Comparison of ENCODE assay signal across 8 mouse cellular contexts in the genomic region with DNA sequence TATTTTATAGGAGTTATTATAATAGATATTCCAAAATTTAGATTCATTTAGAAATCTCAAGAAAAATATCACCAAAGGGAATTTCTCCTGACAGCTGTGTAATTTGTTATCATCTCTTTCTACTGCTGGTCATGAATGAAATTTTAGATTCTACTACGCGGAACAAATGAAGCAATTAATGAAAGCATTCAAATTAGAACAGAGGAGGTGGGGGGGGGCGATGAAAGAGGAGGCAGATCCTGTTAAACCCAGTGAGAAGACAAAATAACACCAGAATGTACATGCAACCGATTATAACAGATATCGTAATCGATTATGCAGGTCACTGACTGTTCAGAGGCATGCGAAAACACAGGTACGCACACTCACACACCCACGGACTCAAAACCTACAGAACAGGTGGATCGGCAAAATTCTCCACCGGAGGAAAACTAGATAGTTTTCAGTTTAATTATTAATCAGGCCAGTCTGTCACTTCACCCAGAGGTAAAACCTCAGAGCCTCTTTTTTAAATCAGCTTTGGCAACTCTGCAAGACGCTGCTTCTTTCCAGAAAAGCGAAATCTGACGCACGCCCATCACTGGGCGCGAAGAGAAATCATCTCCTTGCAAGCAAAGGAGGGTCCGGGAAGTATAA. TPM values are rescaled to one million over a fixed set of nuclear protein-coding genes. Genes with fewer than 3 reads are reported as not detected.
DNase-seq lines count a peak whose midpoint lies in the region; ATAC-seq lines count a peak whose summit lies in the region.

No protein-coding gene starts in this region.

- 2% methylated on average over 18 of the region's 18 CpGs for WGBS in forebrain, embryonic 10.5 days
- WGBS in neural tube, embryonic 11.5 days = 2% methylated on average over 18 of the region's 18 CpGs

- peak overlapping the region; percentile 64 for H3K9ac ChIP-seq in neural tube, embryonic 11.5 days (ENCODE audit: low read length)

- H3K27me3 ChIP-seq in forebrain, embryonic 10.5 days (ENCODE audit: poor library complexity, severe bottlenecking) = no peaks in the 10 kb centered on the region; the same call in 1 of the 2 replicates
- no peaks in the 10 kb centered on the region for H3K27me3 ChIP-seq in neural tube, embryonic 11.5 days (ENCODE audit: control insufficient read depth, insufficient read depth, low read length)

- H3K4me2 ChIP-seq in neural tube, embryonic 11.5 days (ENCODE audit: low read depth) = peak overlapping the region; percentile 79

- H3K4me3 ChIP-seq in forebrain, embryonic 10.5 days = peak overlapping the region; percentile 81
- H3K4me3 ChIP-seq in neural tube, embryonic 11.5 days (ENCODE audit: low read depth, low read length) = peak overlapping the region; percentile 60

- H3K36me3 ChIP-seq in forebrain, embryonic 10.5 days (replicated peaks) = no peaks in the 10 kb centered on the region
- H3K36me3 ChIP-seq in neural tube, embryonic 11.5 days (ENCODE audit: control insufficient read depth, insufficient read depth, low read length) = no peaks in the 10 kb centered on the region

- H3K27ac ChIP-seq in forebrain, embryonic 10.5 days = peak overlapping the region; percentile 86
- no peak overlapping the region for H3K27ac ChIP-seq in neural tube, embryonic 11.5 days (ENCODE audit: low read depth, low read length)

- ATAC-seq in neural tube, embryonic 11.5 days (ENCODE audit: insufficient read depth, low FRiP score, low TSS enrichment) = no peak

- no peaks in the 10 kb centered on the region for H3K9me3 ChIP-seq in forebrain, embryonic 10.5 days
- no peaks in the 10 kb centered on the region for H3K9me3 ChIP-seq in neural tube, embryonic 11.5 days (ENCODE audit: control insufficient read depth, low read length)

- intact Hi-C loops in gastrocnemius, postnatal 14 days (cut with DNase I; ENCODE audit: low total_unique reads) = no loop called here

- peaks cover 20% of the 10 kb centered on the region for H3K4me1 ChIP-seq in forebrain, embryonic 10.5 days
- H3K4me1 ChIP-seq in neural tube, embryonic 11.5 days (ENCODE audit: control insufficient read depth, insufficient read depth, low read length) = no peaks in the 10 kb centered on the region

- DNase-seq in gastrocnemius, postnatal 25 days = peak; percentile 5
- DNase-seq in gastrocnemius, postnatal 14 days = no peak
- peak; percentile 32 for DNase-seq in CD4-positive, CD25-positive, alpha-beta regulatory T cell, adult 2 months (ENCODE audit: low read depth, low spot score)
- DNase-seq in forebrain, embryonic 10.5 days (ENCODE audit: extremely low spot score, low spot score) = no peak
- peak; percentile 11 for DNase-seq in kidney, postnatal 10 days
- no peak for DNase-seq in neural tube, embryonic 11.5 days (ENCODE audit: low spot score)
- DNase-seq in right cerebral cortex, postnatal 36 days (ENCODE audit: low spot score in 2 of 2) = no peak
- no peak for DNase-seq in T-cell, adult 2 months (ENCODE audit: low spot score)

RNA-seq across cellular contexts. Expression of a gene that starts 0.8 kb away (rescaled TPM):
- 1 to 10 TPM; 2.0 to 2.6 TPM for total RNA-seq in gastrocnemius, postnatal 25 days (2021)
- 1 to 10 TPM; 3.8 to 4.8 TPM for total RNA-seq in gastrocnemius, postnatal 14 days (2021)
- polyA plus RNA-seq in forebrain, embryonic 10.5 days (2016; fragmentation: Nextera tagmentation; extraction: Ambion mirVana) = 9.2 and 9.8 TPM in 2 replicates
- polyA plus RNA-seq in neural tube, embryonic 11.5 days (2014; fragmentation: Nextera tagmentation; extraction: Ambion mirVana) = 10.8 and 12.5 TPM in 2 replicates

Comparison
In these comparisons a context has a peak if more than half of its experiments do, and no peak if none do; other contexts are left out.
1. DNase-seq: peak in gastrocnemius, postnatal 25 days (single experiment), CD4-positive, CD25-positive, alpha-beta regulatory T cell, adult 2 months (single experiment) and kidney, postnatal 10 days (single experiment); none in gastrocnemius, postnatal 14 days (single experiment), forebrain, embryonic 10.5 days (single experiment), neural tube, embryonic 11.5 days (single experiment), right cerebral cortex, postnatal 36 days (0 of 2) and T-cell, adult 2 months (single experiment).